In the genomic region with DNA sequence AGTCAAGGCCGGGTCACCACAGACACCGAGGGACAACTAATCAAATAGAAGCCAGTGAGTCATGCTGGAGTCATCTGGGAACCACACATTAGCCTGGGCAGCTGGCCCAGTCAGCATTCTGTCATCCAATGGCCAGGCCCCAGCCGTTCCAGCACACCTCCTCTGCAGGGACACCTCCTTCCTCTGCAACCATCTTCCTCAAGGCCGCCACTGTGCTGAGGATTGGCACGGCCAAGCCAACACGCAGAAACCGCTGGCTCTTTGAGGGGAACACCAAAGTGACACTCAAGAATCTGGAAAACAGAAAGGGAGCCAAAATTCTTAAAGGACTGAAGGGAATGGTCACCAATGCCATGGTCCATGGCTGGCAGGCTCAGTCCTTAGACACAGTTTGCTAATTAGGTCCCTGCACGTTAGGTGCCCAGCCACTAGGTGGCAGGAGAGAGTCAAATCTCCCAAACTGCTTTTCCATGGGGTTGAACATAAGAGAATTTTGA, we compare ENCODE assay signal across 8 mouse cellular contexts. TPM values are rescaled to one million over a fixed set of nuclear protein-coding genes. Genes with fewer than 3 reads are reported as not detected.
DNase-seq lines count a peak whose midpoint lies in the region; TF ChIP-seq lines count a peak whose summit lies in the region.

No protein-coding gene starts in this region.

- no peak for TF ChIP-seq POLR2A in MEL (IDR thresholded peaks at IDR 0.05; ENCODE audit: control insufficient read depth in 1 of 2, insufficient read depth in 1 of 2, low read depth in 1 of 2, low read length in 2 of 2, poor library complexity in 1 of 2)

- TF ChIP-seq CTCF in MEL (IDR thresholded peaks at IDR 0.05 in 2 of 3, conservative IDR thresholded peaks at IDR 0.05 in 1 of 3; ENCODE audit: control insufficient read depth in 1 of 3, insufficient read depth in 1 of 3, low read depth in 2 of 3, low read length in 3 of 3, poor library complexity in 1 of 3, severe bottlenecking in 1 of 3): peak; percentile 71 to 79 (median 76)

- intact Hi-C loops in gastrocnemius, postnatal 36 days (cut with DNase I): no loop called here

- no peaks in the 10 kb centered on the region for H3K79me2 ChIP-seq in MEL (ENCODE audit: control insufficient read depth, insufficient read depth, low read length, poor library complexity)

- H3K36me3 ChIP-seq in MEL (ENCODE audit: control insufficient read depth in 1 of 2, insufficient read depth in 2 of 2, low read length in 2 of 2): no peaks in the 10 kb centered on the region
- H3K36me3 ChIP-seq in limb, embryonic 10.5 days: no peaks in the 10 kb centered on the region

- no peak for TF ChIP-seq EP300 in MEL (IDR thresholded peaks at IDR 0.05; ENCODE audit: low read depth in 1 of 2, low read length in 2 of 2)

- H3K27me3 ChIP-seq in MEL (ENCODE audit: control insufficient read depth in 1 of 2, insufficient read depth in 2 of 2, low read length in 2 of 2): no peaks in the 10 kb centered on the region
- no peaks in the 10 kb centered on the region for H3K27me3 ChIP-seq in limb, embryonic 10.5 days (ENCODE audit: low read depth, poor library complexity, severe bottlenecking)

- DNase-seq in 3134 (ENCODE audit: extremely low read depth, insufficient read length, low spot score) (peak; percentile 94), MEL (ENCODE audit: low read depth, low spot score) (peak; percentile 49)
- peak; percentile 29 for DNase-seq in cerebellum, adult 9-10 months
- peak; percentile 64 to 72 for DNase-seq in gastrocnemius, postnatal 36 days
- DNase-seq in kidney, adult 8-10 months: peak; percentile 47 to 79
- DNase-seq in limb, embryonic 10.5 days (ENCODE audit: low spot score): peak; percentile 68
- peak; percentile 76 for DNase-seq in ovary, adult 18-20 months (ENCODE audit: low spot score)
- DNase-seq in thymus, postnatal 25 days: peak; percentile 56

- 66% methylated on average over 8 of the region's 8 CpGs for WGBS in limb, embryonic 10.5 days

- no peaks in the 10 kb centered on the region for H3K4me1 ChIP-seq in MEL (ENCODE audit: control insufficient read depth in 1 of 2, insufficient read depth in 2 of 2, low read length in 2 of 2)
- H3K4me1 ChIP-seq in limb, embryonic 10.5 days: no peaks in the 10 kb centered on the region

- no peaks in the 10 kb centered on the region for H3K9me3 ChIP-seq in MEL (replicated peaks; ENCODE audit: insufficient read depth, low read length)
- no peaks in the 10 kb centered on the region for H3K9me3 ChIP-seq in limb, embryonic 10.5 days (replicated peaks)

- H3K27ac ChIP-seq in MEL (ENCODE audit: control insufficient read depth, low read depth, low read length): no peak overlapping the region
- no peak overlapping the region for H3K27ac ChIP-seq in limb, embryonic 10.5 days

- no peak overlapping the region for H3K4me3 ChIP-seq in MEL (ENCODE audit: control insufficient read depth in 1 of 2, insufficient read depth in 1 of 2, low read depth in 2 of 2, low read length in 2 of 2)
- H3K4me3 ChIP-seq in limb, embryonic 10.5 days: no peak overlapping the region

- no peak overlapping the region for H3K9ac ChIP-seq in MEL (ENCODE audit: control insufficient read depth, low read depth, low read length, poor library complexity, severe bottlenecking)

- peak; percentile 52 for TF ChIP-seq RAD21 in MEL (IDR thresholded peaks at IDR 0.05; ENCODE audit: low read depth, low read length)

TF ChIP-seq in MEL, 35 proteins besides CTCF, POLR2A, EP300 and RAD21:
- no peak for TF ChIP-seq MAZ (IDR thresholded peaks at IDR 0.05; ENCODE audit: low read depth, low read length)
- peak; percentile 62 for TF ChIP-seq SMC3 (IDR thresholded peaks at IDR 0.05; ENCODE audit: low read depth, low read length)
TF ChIP-seq in MEL: peak in this region for 1.

RNA-seq across cellular contexts. Expression of a gene that starts 24.8 kb away (rescaled TPM):
- total RNA-seq in MEL (2012; rRNA removed): not detected in 2 replicates
- polyA plus RNA-seq in MEL (2012; ENCODE audit: insufficient read depth in 1 of 2, insufficient read length in 2 of 2, low read depth in 1 of 2, low replicate concordance in 2 of 2, missing spikeins in 1 of 2): not detected
- total RNA-seq in gastrocnemius, postnatal 36 days (2021): under 1 TPM; 0.64 to 0.74 TPM
- 0.46 and 1.1 TPM in 2 replicates for polyA plus RNA-seq in limb, embryonic 10.5 days (2016; fragmentation: Nextera tagmentation; extraction: Ambion mirVana)

Comparison
In these comparisons a context has a peak if more than half of its experiments do, and no peak if none do; other contexts are left out.
1. DNase-seq: peak in every context shown above with its lines; median percentile 94 in 3134; 76 in ovary, adult 18-20 months; 68 in gastrocnemius, postnatal 36 days; 68 in limb, embryonic 10.5 days; 63 in kidney, adult 8-10 months; 56 in thymus, postnatal 25 days; 49 in MEL; 29 in cerebellum, adult 9-10 months.